Mouse (Mus musculus): ENCODE measurements at regions not wholly inside any gene's neighbourhood (a gene's known extent, or its start where the extent isn't known, plus 50 kb on each side); places are given as distances from the start of the nearest gene placed in this dataset.

DNA sequence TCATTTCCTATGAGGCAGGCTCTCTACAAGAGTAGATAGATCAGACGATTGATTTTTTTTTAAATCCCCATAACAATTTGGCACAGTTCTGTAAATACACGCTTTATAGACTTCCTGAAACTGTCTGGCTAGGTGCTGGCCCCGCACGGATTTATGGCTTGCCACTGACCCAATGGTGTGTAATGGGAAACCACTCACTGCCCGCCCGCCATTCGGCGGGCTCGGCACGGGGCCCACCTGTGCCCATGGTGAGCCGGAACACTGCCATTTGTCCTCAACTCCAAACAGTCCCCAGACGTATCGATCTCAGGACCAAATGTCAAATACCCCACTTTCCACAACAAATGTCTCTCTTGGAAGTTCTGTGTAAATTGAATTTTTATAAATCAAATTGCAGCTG, 475.8 kb upstream of the Fam19a5 start:
- no peaks in the 10 kb centered on the region for H3K9me3 ChIP-seq (ENCODE audit: low read length)
- H3K4me2 ChIP-seq (replicated peaks; ENCODE audit: low read depth, low read length), result no peak overlapping the region
- H3K4me3 ChIP-seq (ENCODE audit: low read depth, low read length), result no peak overlapping the region
- H3K9ac ChIP-seq (replicated peaks; ENCODE audit: low read depth), result no peak overlapping the region
- H3K4me1 ChIP-seq (ENCODE audit: insufficient read depth, low read depth, low read length), result no peaks in the 10 kb centered on the region
- 74% methylated on average over 13 of the region's 13 CpGs for WGBS
- H3K36me3 ChIP-seq (ENCODE audit: insufficient read depth, low read length), result no peaks in the 10 kb centered on the region
- H3K27me3 ChIP-seq (replicated peaks; ENCODE audit: insufficient read depth, low read length), result no peaks in the 10 kb centered on the region
- no peak for ATAC-seq
- DNase-seq (ENCODE audit: low spot score), result no peak
- no peak for TF ChIP-seq CTCF (IDR thresholded peaks at IDR 0.05)
- no peak for TF ChIP-seq EP300 (IDR thresholded peaks at IDR 0.05)
- no peak overlapping the region for H3K27ac ChIP-seq (ENCODE audit: low read length)

DNA sequence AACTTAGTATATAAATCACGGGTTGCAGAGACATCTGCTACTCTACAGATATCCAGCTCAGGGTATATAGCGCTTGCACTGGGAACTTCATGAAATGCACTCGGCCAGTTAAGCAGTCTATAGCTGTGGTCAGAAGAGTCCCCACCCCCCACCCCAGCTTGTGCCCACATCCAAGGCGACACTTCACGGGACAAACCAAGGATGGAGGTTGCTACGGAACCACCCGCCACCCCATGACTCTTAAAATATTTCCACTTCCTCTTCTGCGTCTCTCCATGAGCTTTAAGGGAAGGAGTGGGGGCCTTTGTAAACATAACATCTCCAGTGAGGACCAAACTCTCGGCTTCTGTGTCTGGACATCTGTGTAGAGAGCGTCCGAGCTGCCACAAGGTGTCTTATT, 469.5 kb upstream of the Fam19a5 start:
- WGBS, result 58% methylated on average over 11 of the region's 11 CpGs
- no peaks in the 10 kb centered on the region for H3K4me1 ChIP-seq (ENCODE audit: insufficient read depth, low read depth, low read length)
- no peak for DNase-seq (ENCODE audit: low spot score)
- H3K4me2 ChIP-seq (replicated peaks; ENCODE audit: low read depth, low read length), result no peak overlapping the region
- H3K4me3 ChIP-seq (ENCODE audit: low read depth, low read length), result no peak overlapping the region
- no peak overlapping the region for H3K27ac ChIP-seq (ENCODE audit: low read length)
- no peaks in the 10 kb centered on the region for H3K9me3 ChIP-seq (ENCODE audit: low read length)
- H3K9ac ChIP-seq (replicated peaks; ENCODE audit: low read depth), result no peak overlapping the region
- H3K36me3 ChIP-seq (ENCODE audit: insufficient read depth, low read length), result no peaks in the 10 kb centered on the region
- no peak for ATAC-seq
- no peaks in the 10 kb centered on the region for H3K27me3 ChIP-seq (replicated peaks; ENCODE audit: insufficient read depth, low read length)
- TF ChIP-seq CTCF (IDR thresholded peaks at IDR 0.05) (no peak), EP300 (IDR thresholded peaks at IDR 0.05) (no peak)

DNA sequence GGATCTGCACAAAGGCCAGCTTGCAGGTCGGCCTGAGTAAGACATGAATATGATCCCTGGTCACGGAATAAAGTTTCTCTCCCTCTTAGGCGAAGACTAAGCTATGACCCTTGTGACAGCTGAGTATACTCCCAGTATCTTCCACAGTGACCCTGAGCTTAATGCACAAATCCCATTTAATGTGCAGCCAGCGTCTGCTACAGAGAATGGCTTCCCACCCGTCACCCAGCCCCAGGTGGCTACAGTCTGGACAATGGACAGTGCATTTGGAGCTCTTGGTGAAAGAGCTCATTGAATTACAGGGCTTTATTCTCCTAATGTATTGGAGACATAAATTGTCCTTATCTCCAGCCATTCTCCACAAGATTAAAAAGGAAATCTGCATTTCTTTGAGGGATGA, 454.3 kb upstream of the Fam19a5 start:
- no peak overlapping the region for H3K27ac ChIP-seq (ENCODE audit: low read length)
- ATAC-seq (no peak), DNase-seq (ENCODE audit: low spot score) (no peak)
- no peaks in the 10 kb centered on the region for H3K9me3 ChIP-seq (ENCODE audit: low read length)
- H3K27me3 ChIP-seq (replicated peaks; ENCODE audit: insufficient read depth, low read length), result no peaks in the 10 kb centered on the region
- 0 out of 2 replicates have a peak, but pooled peaks cover 3% of the 10 kb centered on the region for H3K4me1 ChIP-seq (ENCODE audit: insufficient read depth, low read depth, low read length)
- no peak overlapping the region for H3K4me3 ChIP-seq (ENCODE audit: low read depth, low read length)
- WGBS, result 80% methylated on average over 5 of the region's 5 CpGs
- H3K36me3 ChIP-seq (ENCODE audit: insufficient read depth, low read length), result no peaks in the 10 kb centered on the region
- no peak for TF ChIP-seq EP300 (IDR thresholded peaks at IDR 0.05)
- TF ChIP-seq CTCF (IDR thresholded peaks at IDR 0.05), result no peak
- no peak overlapping the region for H3K9ac ChIP-seq (replicated peaks; ENCODE audit: low read depth)
- H3K4me2 ChIP-seq (replicated peaks; ENCODE audit: low read depth, low read length), result no peak overlapping the region

DNA sequence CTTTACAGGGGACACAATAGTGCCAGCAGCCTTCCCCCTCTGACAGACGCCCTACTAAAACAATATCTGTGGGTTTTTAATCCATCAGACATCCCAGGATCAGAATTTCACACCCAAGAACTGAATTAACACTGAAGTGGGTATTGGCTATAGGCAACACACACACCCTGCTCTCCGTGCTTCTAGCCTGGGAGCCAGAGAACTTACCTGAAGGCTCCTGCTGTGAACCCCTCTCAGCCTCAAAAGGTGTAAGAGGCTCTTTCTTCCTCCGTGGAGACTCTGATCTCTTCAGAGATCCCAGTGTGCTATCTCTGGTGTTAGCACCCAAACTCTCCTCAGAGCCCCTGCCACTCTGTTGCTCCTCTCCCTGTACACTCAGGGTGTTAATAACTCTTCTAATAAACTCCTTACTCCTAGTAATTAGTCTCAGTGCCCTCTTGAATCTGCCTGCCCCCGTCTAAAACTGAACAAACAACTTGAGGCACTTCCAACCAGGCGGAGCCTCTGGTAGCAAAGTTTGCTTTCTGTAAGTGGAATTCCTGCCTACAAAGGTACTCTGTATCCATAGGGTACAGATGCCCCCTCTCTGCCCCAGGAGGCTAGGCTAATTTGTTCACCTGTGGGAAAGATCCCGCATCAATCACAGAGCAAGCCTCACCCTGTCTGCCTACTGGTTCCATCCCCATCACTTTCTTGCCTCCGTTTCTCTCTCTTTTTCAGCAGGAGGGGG, 452.9 kb upstream of the Fam19a5 start:
- DNase-seq (ENCODE audit: low spot score) (peak; percentile 61), ATAC-seq (peak; percentile 61; the same call in 1 of the 2 replicates)
- WGBS, result 36% methylated on average over 7 of the region's 7 CpGs
- Histone ChIP-seq H3K36me3 (ENCODE audit: insufficient read depth, low read length) (no peaks in the 10 kb centered on the region), H3K9ac (replicated peaks; ENCODE audit: low read depth) (no peak overlapping the region), H3K4me1 (ENCODE audit: insufficient read depth, low read depth, low read length) (0 out of 2 replicates have a peak, but pooled peaks cover 3% of the 10 kb centered on the region), H3K4me2 (replicated peaks; ENCODE audit: low read depth, low read length) (no peak overlapping the region), H3K27ac (ENCODE audit: low read length) (no peak overlapping the region), H3K9me3 (ENCODE audit: low read length) (no peaks in the 10 kb centered on the region), H3K4me3 (ENCODE audit: low read depth, low read length) (no peak overlapping the region), H3K27me3 (replicated peaks; ENCODE audit: insufficient read depth, low read length) (no peaks in the 10 kb centered on the region)
- TF ChIP-seq EP300 (IDR thresholded peaks at IDR 0.05), result no peak
- TF ChIP-seq CTCF (IDR thresholded peaks at IDR 0.05), result no peak

DNA sequence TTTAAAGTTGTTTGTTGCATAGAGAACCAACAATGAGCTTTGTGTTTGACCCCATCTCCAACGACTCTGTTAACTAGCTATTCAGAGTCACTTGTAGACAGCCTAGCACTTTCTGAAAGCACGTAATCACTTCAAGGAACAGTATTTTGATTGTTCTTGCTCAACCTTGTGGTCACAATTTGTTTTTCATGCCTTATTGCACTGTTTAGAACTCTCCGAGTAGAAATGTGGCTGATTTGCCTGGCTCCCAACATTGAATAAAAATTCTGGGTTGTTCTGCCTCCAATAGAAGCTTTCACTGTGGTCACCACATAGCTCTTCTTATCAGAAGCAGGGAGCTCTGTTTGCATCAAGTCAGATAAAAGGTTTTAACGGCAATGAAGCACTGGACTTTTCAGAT, 446.9 kb upstream of the Fam19a5 start:
- Histone ChIP-seq H3K27me3 (replicated peaks; ENCODE audit: insufficient read depth, low read length) (no peaks in the 10 kb centered on the region), H3K4me3 (ENCODE audit: low read depth, low read length) (no peak overlapping the region), H3K9ac (replicated peaks; ENCODE audit: low read depth) (no peak overlapping the region), H3K36me3 (ENCODE audit: insufficient read depth, low read length) (no peaks in the 10 kb centered on the region), H3K4me1 (ENCODE audit: insufficient read depth, low read depth, low read length) (no peaks in the 10 kb centered on the region), H3K9me3 (ENCODE audit: low read length) (no peaks in the 10 kb centered on the region), H3K27ac (ENCODE audit: low read length) (no peak overlapping the region), H3K4me2 (replicated peaks; ENCODE audit: low read depth, low read length) (no peak overlapping the region)
- TF ChIP-seq EP300 (IDR thresholded peaks at IDR 0.05) (no peak), CTCF (IDR thresholded peaks at IDR 0.05) (no peak)
- WGBS, result 64% methylated on average over 4 of the region's 4 CpGs
- ATAC-seq, result no peak
- DNase-seq (ENCODE audit: low spot score), result no peak

DNA sequence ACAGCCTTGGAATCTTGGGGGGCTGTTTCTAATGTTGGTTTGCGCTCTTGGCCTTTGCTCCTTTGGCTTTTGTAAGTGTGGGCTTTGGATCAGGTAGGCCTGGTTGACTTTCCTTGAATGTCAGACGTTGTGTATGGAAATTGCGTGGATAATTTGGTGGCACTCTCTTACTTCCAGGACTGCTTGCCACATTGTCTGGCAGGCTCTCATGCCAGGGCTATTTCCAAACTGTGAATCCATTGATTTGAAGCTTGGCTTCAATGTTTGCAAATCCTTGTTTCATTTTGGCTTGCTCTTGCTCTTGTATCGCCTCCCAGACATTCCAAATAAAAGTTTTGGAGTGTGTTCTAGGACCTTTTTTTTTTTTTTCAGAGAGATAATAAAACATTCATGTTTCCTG, 443.0 kb upstream of the Fam19a5 start:
- no peak overlapping the region for H3K4me3 ChIP-seq (ENCODE audit: low read depth, low read length)
- TF ChIP-seq CTCF (IDR thresholded peaks at IDR 0.05) (no peak), EP300 (IDR thresholded peaks at IDR 0.05) (no peak)
- H3K9ac ChIP-seq (replicated peaks; ENCODE audit: low read depth), result no peak overlapping the region
- no peaks in the 10 kb centered on the region for H3K36me3 ChIP-seq (ENCODE audit: insufficient read depth, low read length)
- no peaks in the 10 kb centered on the region for H3K4me1 ChIP-seq (ENCODE audit: insufficient read depth, low read depth, low read length)
- ATAC-seq (no peak), DNase-seq (ENCODE audit: low spot score) (no peak)
- H3K27ac ChIP-seq (ENCODE audit: low read length), result no peak overlapping the region
- no peaks in the 10 kb centered on the region for H3K27me3 ChIP-seq (replicated peaks; ENCODE audit: insufficient read depth, low read length)
- WGBS, result 75% methylated on average over 4 of the region's 4 CpGs
- H3K9me3 ChIP-seq (ENCODE audit: low read length), result no peaks in the 10 kb centered on the region
- H3K4me2 ChIP-seq (replicated peaks; ENCODE audit: low read depth, low read length), result no peak overlapping the region

Measured in lung, postnatal 0 days (tissue).